Mouse (Mus musculus): ENCODE results near the gene Sbpl. TPM values are rescaled to one million over a fixed set of nuclear protein-coding genes. Genes with fewer than 3 reads are reported as not detected.

The Sbpl gene
- polyA plus RNA-seq (2012; ENCODE audit: low replicate concordance), result not detected in 2 replicates

GRCm38 (mm10) chr17:23955174-23955573 is at the start of gene Sbpl:
TSS of gene Sbpl (minus strand) at chr17:23955274.

GRCm38 (mm10) chr17:23997901-23998300 is 42.8 kb upstream of the Sbpl start, which contains the start of gene Prss22:
TSS of gene Prss22 (minus strand) at chr17:23998100.

GRCm38 (mm10) chr17:23980297-23980909 is 25.3 kb upstream of the Sbpl start, which contains the start of gene Prss30:
TSS of gene Prss30 (minus strand) at chr17:23980566.

GRCm38 (mm10) chr17:23941372-23941771 is 13.7 kb downstream of the Sbpl start, which contains the start of gene Sbp:
TSS of gene Sbp (plus strand) at chr17:23941672.

GRCm38 (mm10) chr17:23917158-23917557 is 37.9 kb downstream of the Sbpl start, which contains the start of gene Dcpp3:
TSS of gene Dcpp3 (plus strand) at chr17:23917458.

Other genes starting within 250 kb of the Sbpl start
- gene 1520401A03Rik, start 232.5 kb downstream of the Sbpl start, polyA plus RNA-seq (2012; ENCODE audit: low replicate concordance), result not detected in 2 replicates
- 73.1 and 119 TPM in 2 replicates for gene Pkmyt1, start 228.9 kb downstream of the Sbpl start, polyA plus RNA-seq (2012; ENCODE audit: low replicate concordance)
- gene Paqr4, start 214.4 kb downstream of the Sbpl start, polyA plus RNA-seq (2012; ENCODE audit: low replicate concordance), result 3.4 and 7.7 TPM in 2 replicates
- gene Kremen2, start 209.4 kb downstream of the Sbpl start, polyA plus RNA-seq (2012; ENCODE audit: low replicate concordance), result 0.36 and 1.4 TPM in 2 replicates
- 45.9 and 68.9 TPM in 2 replicates for gene Flywch1, start 183.7 kb downstream of the Sbpl start, polyA plus RNA-seq (2012; ENCODE audit: low replicate concordance)
- gene Flywch2, start 169.2 kb downstream of the Sbpl start, polyA plus RNA-seq (2012; ENCODE audit: low replicate concordance), result 2.9 and 5.6 TPM in 2 replicates
- gene Srrm2, start 164.7 kb downstream of the Sbpl start, polyA plus RNA-seq (2012; ENCODE audit: low replicate concordance), result 277 and 500 TPM in 2 replicates
- gene Elob, start 126.1 kb downstream of the Sbpl start, polyA plus RNA-seq (2012; ENCODE audit: low replicate concordance), result 50.9 and 630 TPM in 2 replicates
- 0.54 and 1.6 TPM in 2 replicates for gene Prss33, start 119.2 kb downstream of the Sbpl start, polyA plus RNA-seq (2012; ENCODE audit: low replicate concordance)
- gene Prss32, start 111.4 kb downstream of the Sbpl start, polyA plus RNA-seq (2012; ENCODE audit: low replicate concordance), result 0.10 TPM in 1 of 2 replicates, not detected in the other
- 2.9 and 3.0 TPM in 2 replicates for gene Prss41, start 111.1 kb downstream of the Sbpl start, polyA plus RNA-seq (2012; ENCODE audit: low replicate concordance)
- gene Prss21, start 87.2 kb downstream of the Sbpl start, polyA plus RNA-seq (2012; ENCODE audit: low replicate concordance), result 0.15 TPM in 1 of 2 replicates, not detected in the other
- not detected in 2 replicates for gene Dcpp1, start 74.4 kb downstream of the Sbpl start, polyA plus RNA-seq (2012; ENCODE audit: low replicate concordance)
- not detected in 2 replicates for gene Dcpp2, start 74.4 kb downstream of the Sbpl start, polyA plus RNA-seq (2012; ENCODE audit: low replicate concordance)
- gene Dcpp3, start 37.8 kb downstream of the Sbpl start, polyA plus RNA-seq (2012; ENCODE audit: low replicate concordance), result not detected in 2 replicates
- not detected in 2 replicates for gene Sbp, start 13.6 kb downstream of the Sbpl start, polyA plus RNA-seq (2012; ENCODE audit: low replicate concordance)
- gene Prss30, start 25.3 kb upstream of the Sbpl start, polyA plus RNA-seq (2012; ENCODE audit: low replicate concordance), result 0.91 and 1.5 TPM in 2 replicates
- gene Prss22, start 42.8 kb upstream of the Sbpl start, polyA plus RNA-seq (2012; ENCODE audit: low replicate concordance), result 0.17 TPM in 1 of 2 replicates, not detected in the other
- gene Prss27, start 82.9 kb upstream of the Sbpl start, polyA plus RNA-seq (2012; ENCODE audit: low replicate concordance), result not detected in 2 replicates
- gene Kctd5, start 118.2 kb upstream of the Sbpl start, polyA plus RNA-seq (2012; ENCODE audit: low replicate concordance), result 10.8 and 27.4 TPM in 2 replicates
- 24.5 and 115 TPM in 2 replicates for gene Pdpk1, start 195.7 kb upstream of the Sbpl start, polyA plus RNA-seq (2012; ENCODE audit: low replicate concordance)
- gene Amdhd2, start 208.5 kb upstream of the Sbpl start, polyA plus RNA-seq (2012; ENCODE audit: low replicate concordance), result 69.6 and 100.0 TPM in 2 replicates
- 50.6 and 331 TPM in 2 replicates for gene Atp6v0c, start 214.4 kb upstream of the Sbpl start, polyA plus RNA-seq (2012; ENCODE audit: low replicate concordance)